Mouse (Mus musculus): Measurements from ENCODE around the gene Rpsa. TPM values are rescaled to one million over a fixed set of nuclear protein-coding genes. Genes with fewer than 3 reads are reported as not detected.

The Rpsa gene
- polyA plus RNA-seq, 2 experiments: 2,128 to 2,717 TPM

- no peaks in the 10 kb centered on the region for H3K27me3 ChIP-seq (ENCODE audit: control insufficient read depth, insufficient read depth, low read length)
- H3K4me2 ChIP-seq (replicated peaks; ENCODE audit: low read depth, low read length, severe bottlenecking): no peak overlapping the region
- DNase-seq (ENCODE audit: low spot score) (no peak), ATAC-seq (ENCODE audit: low FRiP score, low read depth) (no peak)
- TF ChIP-seq POLR2A (IDR thresholded peaks at IDR 0.05; ENCODE audit: borderline replicate concordance, extremely low read depth, insufficient read depth, insufficient read length): no peak
- 87% methylated on average over 10 of the region's 10 CpGs for WGBS
- no peak overlapping the region for H3K9ac ChIP-seq (ENCODE audit: low read depth, low read length, severe bottlenecking)
- H3K27ac ChIP-seq (replicated peaks; ENCODE audit: low read depth, low read length): no peak overlapping the region
- H3K4me1 ChIP-seq (ENCODE audit: control insufficient read depth, insufficient read depth, low read length): no peaks in the 10 kb centered on the region
- H3K36me3 ChIP-seq (ENCODE audit: control insufficient read depth, insufficient read depth, low read length): no peaks in the 10 kb centered on the region
- H3K4me3 ChIP-seq (replicated peaks; ENCODE audit: low read length): no peak overlapping the region
- H3K9me3 ChIP-seq (ENCODE audit: control insufficient read depth, low read length): no peaks in the 10 kb centered on the region
Measured at GRCm38 (mm10) chr9:120178813-120179212, 51.3 kb downstream of the Rpsa start.

Other genes starting within 250 kb of the Rpsa start
- 62.9 and 68.7 TPM in 2 replicates for gene Wdr48, start 232.8 kb upstream of the Rpsa start, polyA plus RNA-seq (2012; rRNA removed)
- gene Wdr48, start 232.8 kb upstream of the Rpsa start, polyA plus RNA-seq (2014; fragmentation: Nextera tagmentation; extraction: Ambion mirVana): 50.5 and 55.6 TPM in 2 replicates
- 28.1 and 31.5 TPM in 2 replicates for gene Gorasp1, start 190.1 kb upstream of the Rpsa start, polyA plus RNA-seq (2012; rRNA removed)
- gene Gorasp1, start 190.1 kb upstream of the Rpsa start, polyA plus RNA-seq (2014; fragmentation: Nextera tagmentation; extraction: Ambion mirVana): 30.2 and 32.4 TPM in 2 replicates
- gene Ttc21a, start 190.1 kb upstream of the Rpsa start, polyA plus RNA-seq (2012; rRNA removed): 0.34 and 0.35 TPM in 2 replicates
- gene Ttc21a, start 190.1 kb upstream of the Rpsa start, polyA plus RNA-seq (2014; fragmentation: Nextera tagmentation; extraction: Ambion mirVana): 0.10 and 0.21 TPM in 2 replicates
- gene Csrnp1, start 143.0 kb upstream of the Rpsa start, polyA plus RNA-seq (2012; rRNA removed): 12.8 and 28.4 TPM in 2 replicates
- 2.1 and 2.8 TPM in 2 replicates for gene Csrnp1, start 143.0 kb upstream of the Rpsa start, polyA plus RNA-seq (2014; fragmentation: Nextera tagmentation; extraction: Ambion mirVana)
- gene Xirp1, start 104.1 kb upstream of the Rpsa start, polyA plus RNA-seq (2012; rRNA removed): 1.4 TPM in 2 replicates
- 1.4 and 2.2 TPM in 2 replicates for gene Xirp1, start 104.1 kb upstream of the Rpsa start, polyA plus RNA-seq (2014; fragmentation: Nextera tagmentation; extraction: Ambion mirVana)
- gene Cx3cr1, start 57.8 kb upstream of the Rpsa start, polyA plus RNA-seq (2012; rRNA removed): 11.0 and 12.3 TPM in 2 replicates
- gene Cx3cr1, start 57.8 kb upstream of the Rpsa start, polyA plus RNA-seq (2014; fragmentation: Nextera tagmentation; extraction: Ambion mirVana): 10.1 and 12.5 TPM in 2 replicates
- gene Ccr8, start 35.6 kb upstream of the Rpsa start, polyA plus RNA-seq (2012; rRNA removed): 1.6 and 2.4 TPM in 2 replicates
- 3.4 and 4.0 TPM in 2 replicates for gene Ccr8, start 35.6 kb upstream of the Rpsa start, polyA plus RNA-seq (2014; fragmentation: Nextera tagmentation; extraction: Ambion mirVana)
- gene Slc25a38, start 17.3 kb upstream of the Rpsa start, polyA plus RNA-seq (2012; rRNA removed): 31.9 and 34.9 TPM in 2 replicates
- gene Slc25a38, start 17.3 kb upstream of the Rpsa start, polyA plus RNA-seq (2014; fragmentation: Nextera tagmentation; extraction: Ambion mirVana): 25.7 and 26.0 TPM in 2 replicates
- gene Mobp, start 22.0 kb downstream of the Rpsa start, polyA plus RNA-seq (2012; rRNA removed): not detected in 2 replicates
- not detected in 2 replicates for gene Mobp, start 22.0 kb downstream of the Rpsa start, polyA plus RNA-seq (2014; fragmentation: Nextera tagmentation; extraction: Ambion mirVana)
- gene Myrip, start 173.8 kb downstream of the Rpsa start, polyA plus RNA-seq (2012; rRNA removed): 0.73 and 0.82 TPM in 2 replicates
- 0.37 and 0.50 TPM in 2 replicates for gene Myrip, start 173.8 kb downstream of the Rpsa start, polyA plus RNA-seq (2014; fragmentation: Nextera tagmentation; extraction: Ambion mirVana)

All from limb, embryonic 14.5 days (tissue).